Mouse (Mus musculus): Measurements from ENCODE around the gene Ubap2.

Ubap2 gene

DNA sequence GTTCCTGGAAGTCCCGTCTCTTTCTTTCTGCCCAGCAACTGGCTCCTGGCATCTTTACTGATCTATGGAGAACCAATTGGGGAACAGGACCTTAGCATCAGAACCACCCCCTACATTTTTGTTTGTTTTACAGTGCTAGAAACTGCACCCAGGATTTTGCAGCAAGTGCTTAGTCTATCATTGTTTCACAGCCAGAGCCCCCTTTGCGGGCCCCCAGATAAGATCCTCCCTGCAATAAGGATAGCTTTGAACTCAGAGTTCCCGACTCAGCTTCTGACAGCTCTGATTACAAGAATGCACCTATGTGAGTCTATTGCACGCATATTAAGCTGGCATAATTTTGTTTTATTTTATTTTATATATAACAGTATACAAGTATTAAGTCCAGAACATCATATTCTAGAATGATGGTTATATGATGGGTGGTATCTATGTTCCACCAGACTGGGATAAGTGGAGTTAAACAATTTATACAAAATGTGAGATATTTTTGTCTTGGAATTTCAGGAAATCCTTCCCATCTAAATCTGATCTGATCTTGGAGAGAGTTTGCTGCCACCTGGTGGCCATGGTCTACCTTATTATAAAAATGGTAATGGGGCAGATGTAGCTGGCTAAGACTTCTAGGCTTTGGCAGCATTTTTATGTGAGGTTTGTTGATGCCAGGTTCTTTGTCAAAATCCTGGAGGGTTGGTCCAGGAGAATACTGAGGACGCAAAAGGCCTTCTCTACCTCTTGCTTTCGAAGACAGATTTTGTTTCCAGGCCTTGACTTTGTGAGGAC, 109.1 kb downstream of the Ubap2 start:
- DNase-seq (ENCODE audit: low read depth, low spot score), result peak; percentile 51

DNA sequence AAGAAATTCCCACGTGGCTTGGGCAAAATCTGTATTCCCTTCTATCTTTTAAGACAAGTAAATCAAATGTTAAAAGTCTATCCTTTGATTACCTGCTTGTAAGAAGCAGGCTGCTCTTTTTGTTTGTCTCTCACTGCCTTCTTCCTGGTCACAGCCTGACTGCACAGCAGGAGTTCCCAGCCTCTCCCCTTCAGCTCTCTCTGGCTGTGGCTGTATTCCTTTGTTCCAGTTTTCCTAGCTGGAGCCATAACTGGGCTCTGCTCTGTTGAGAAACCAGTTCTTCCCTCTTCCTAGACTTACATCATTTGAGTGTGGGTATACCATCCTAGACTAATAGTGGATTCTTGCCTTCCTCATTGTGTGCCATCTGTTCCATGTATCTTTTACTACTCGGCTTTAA, 110.0 kb downstream of the Ubap2 start:
- no peak for DNase-seq (ENCODE audit: low read depth, low spot score)

DNA sequence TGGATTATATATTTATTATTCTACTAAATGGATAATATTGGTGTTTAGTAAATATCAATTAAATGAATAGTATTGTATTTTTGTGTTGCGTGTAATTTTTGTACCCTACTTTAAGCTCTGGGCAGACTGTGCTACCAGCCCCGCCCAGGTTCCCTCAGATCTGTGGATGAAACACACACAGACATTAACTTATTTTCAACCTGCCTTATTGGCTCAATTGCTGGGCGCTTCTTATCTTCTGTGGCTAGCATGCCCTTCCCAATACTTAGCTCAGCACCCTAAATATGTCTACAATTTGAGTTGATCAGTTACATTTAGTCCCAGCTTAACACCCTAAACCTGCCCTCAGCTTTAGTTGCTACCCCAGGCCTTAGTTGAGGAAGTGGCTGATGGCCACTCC, 113.7 kb downstream of the Ubap2 start:
- DNase-seq (ENCODE audit: low read depth, low spot score), result no peak

DNA sequence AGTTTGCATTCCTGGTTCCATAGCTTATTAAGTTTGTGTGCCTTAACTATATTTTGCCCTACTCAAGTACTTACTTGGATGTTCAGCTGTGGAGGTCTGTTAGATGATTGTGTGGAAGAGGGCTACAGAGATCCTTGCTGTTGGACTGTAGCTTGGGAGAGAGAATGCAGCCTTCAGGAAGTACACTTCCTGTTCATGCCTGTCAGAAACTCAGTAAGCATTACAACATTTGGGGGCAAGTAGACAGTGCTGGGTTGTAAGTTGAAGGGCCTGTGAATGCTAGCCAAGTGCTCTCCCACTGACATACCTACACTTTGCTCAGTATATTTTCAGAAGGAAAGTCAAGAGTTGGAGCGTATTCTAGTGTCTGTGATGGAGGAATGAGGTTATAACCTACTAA, 116.7 kb downstream of the Ubap2 start:
- DNase-seq (ENCODE audit: low read depth, low spot score), result no peak

DNA sequence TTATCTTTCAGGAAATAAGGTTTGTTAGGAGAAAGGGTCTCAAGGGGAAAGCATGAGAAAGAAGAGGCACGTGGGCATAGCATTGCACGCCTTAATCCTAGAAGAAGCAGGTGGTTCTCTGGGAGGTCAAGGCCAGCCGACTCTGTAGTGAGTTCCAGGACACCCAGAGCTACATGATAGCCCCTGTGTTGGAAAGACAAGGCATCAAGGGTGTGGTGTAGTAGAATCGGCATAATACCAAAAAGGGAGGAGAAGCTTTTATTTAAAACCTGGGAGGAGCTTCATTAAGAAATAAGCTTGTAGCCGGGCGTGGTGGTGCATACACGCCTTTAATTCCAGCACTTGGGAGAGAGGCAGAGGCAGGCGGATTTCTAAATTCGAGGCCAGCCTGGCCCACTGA, 118.0 kb downstream of the Ubap2 start:
- no peak for DNase-seq (ENCODE audit: low read depth, low spot score)

DNA sequence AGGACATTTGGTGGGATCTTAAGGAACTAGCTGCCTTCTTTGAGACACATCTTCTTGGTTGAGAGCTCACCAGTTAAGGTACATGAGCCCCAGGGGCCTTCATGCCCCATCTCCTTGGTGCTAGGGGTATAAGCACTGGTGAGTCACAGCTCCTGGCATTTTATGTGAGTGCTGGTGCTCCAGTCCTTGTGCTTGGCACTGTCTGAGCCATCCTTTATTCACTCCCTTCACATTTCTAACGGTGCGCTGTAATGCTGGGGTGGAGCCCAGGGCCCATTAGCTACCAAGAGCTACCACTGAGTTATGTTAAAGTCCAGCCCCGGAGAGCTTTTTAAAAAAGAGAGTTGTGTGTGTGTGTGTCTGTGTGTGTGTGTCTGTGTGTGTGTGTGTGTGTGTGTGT, 121.8 kb downstream of the Ubap2 start:
- no peak for DNase-seq (ENCODE audit: low read depth, low spot score)

DNA sequence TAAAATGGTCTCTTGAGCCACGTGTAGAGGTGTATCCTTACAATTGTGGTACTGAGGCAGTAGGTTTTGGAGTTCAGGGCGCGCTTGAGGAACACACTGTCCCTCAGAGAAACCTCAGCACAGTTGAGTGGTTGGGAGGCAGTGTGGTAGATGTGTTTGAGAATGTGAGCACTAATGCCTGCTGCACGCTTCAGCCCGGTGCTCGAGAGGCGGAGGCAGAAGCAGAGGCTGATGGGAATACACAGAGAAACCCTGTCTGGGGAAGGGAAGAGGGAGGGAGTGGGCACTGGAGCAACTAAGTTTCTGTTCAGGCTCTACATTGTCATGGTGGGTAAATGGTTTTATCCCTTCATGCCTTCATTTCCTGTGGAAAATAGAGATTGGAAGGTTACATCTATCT, 123.8 kb downstream of the Ubap2 start:
- DNase-seq (ENCODE audit: low read depth, low spot score), result no peak

DNA sequence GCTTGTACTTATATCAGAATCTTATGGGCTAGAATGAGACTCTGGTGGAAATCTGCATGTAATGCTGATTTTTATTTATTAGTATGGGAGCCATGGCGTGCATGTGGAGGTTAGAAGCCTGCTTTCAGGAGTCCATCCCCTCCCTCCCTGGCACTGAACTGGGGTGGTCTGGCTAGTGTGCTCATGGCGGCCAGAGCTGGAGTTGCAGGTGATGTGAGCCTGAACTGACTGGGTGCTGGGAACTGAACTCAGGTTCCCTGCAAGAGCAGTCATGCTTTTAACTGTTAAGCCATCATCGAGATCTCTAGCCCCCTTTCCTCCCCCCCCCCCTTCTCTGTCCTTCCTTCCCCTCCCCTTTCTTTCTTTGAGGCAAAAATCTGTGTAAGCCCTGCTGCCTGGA, 125.1 kb downstream of the Ubap2 start:
- DNase-seq (ENCODE audit: low read depth, low spot score), result no peak
